Mouse (Mus musculus): ENCODE measurements around the gene Pih1d2. TPM values are rescaled to one million over a fixed set of nuclear protein-coding genes. Genes with fewer than 3 reads are reported as not detected.

Pih1d2 gene
- polyA plus RNA-seq, 1 experiment from 2014 or later, result 2.6 TPM

DNA sequence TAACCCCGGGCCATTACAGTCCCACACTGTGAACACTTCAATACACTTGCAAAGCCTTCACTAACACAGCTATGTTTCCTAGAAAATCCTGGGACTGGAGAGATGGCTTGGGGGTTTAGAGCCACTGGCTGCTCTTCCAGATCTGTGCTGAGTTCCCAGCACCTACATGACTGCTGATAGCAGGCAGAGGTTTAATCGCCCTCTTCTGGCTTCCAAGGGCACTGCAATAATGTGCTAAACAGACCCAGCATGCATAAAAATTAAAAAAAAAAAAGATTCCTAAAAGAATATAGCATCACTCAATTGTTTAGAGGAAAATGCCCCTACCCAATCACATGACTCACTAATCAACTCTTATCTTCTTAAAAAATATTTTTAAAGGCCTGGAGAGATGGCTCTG lies 15.9 kb downstream of the Pih1d2 start:
- H3K4me3 ChIP-seq, result no peak overlapping the region
- H3K4me1 ChIP-seq, result no peaks in the 10 kb centered on the region
- WGBS, result 62% methylated on average over 2 of the region's 2 CpGs
- H3K9ac ChIP-seq, result no peak overlapping the region
- H3K4me2 ChIP-seq, result no peak overlapping the region
- no peak overlapping the region for H3K27ac ChIP-seq
- ATAC-seq (ENCODE audit: insufficient number of reproducible peaks, low FRiP score, low TSS enrichment, low read depth), result no peak
- H3K27me3 ChIP-seq, result no peaks in the 10 kb centered on the region
- H3K36me3 ChIP-seq, result peaks cover 46% of the 10 kb centered on the region
- no peaks in the 10 kb centered on the region for H3K9me3 ChIP-seq

DNA sequence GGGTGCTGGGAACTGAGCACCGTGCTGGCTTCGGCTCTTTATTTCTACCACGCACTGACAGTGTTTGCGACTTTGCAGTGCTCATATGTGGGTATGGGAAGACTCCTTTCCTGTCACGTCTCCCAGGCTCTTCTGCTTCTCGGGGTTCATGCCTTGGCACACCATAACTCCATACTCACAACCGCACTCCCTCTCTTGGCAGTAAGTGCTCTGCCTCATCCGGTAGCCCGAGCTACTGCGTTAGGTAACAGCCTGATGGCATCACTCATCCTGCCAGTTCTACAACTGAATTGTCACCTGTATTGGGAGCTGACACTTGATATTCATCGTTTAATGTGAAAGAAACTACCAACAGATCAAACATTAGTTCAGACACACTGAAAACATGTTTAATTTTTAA lies 17.1 kb downstream of the Pih1d2 start:
- Histone ChIP-seq H3K4me3 (no peak overlapping the region), H3K27ac (no peak overlapping the region), H3K36me3 (peaks cover 57% of the 10 kb centered on the region), H3K4me2 (no peak overlapping the region), H3K9me3 (no peaks in the 10 kb centered on the region), H3K4me1 (no peaks in the 10 kb centered on the region), H3K27me3 (no peaks in the 10 kb centered on the region), H3K9ac (no peak overlapping the region)
- ATAC-seq (ENCODE audit: insufficient number of reproducible peaks, low FRiP score, low TSS enrichment, low read depth), result no peak
- WGBS, result 96% methylated on average over 11 of the region's 11 CpGs

DNA sequence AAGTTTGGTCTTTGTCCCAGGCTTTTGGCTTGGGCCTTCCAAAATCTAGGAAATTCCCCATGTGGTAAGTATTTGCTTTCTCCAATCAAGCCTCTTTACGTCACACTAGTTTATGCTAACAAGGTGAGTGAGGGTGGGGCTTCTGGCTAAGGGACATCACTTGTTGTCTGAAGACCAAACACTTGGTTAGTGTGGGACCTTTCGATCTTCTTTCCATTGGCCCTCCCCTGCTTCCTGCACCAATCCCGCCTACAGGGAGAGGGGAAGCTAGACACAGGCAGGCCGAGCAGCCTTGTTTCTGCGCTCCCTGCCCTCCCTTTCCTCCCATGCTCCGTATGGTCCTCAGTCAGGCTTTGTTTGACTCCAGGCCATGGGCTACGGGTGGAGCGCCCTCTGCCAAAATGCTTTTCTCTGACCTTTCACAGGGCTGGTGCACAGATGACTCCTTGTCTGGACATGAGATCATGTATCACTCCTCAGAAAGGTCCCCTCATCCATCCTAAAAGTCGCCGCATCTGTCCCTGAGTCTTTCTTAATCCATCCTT lies 29.8 kb downstream of the Pih1d2 start:
- Histone ChIP-seq H3K4me3 (no peak overlapping the region), H3K36me3 (peaks cover 91% of the 10 kb centered on the region), H3K9ac (no peak overlapping the region), H3K9me3 (no peaks in the 10 kb centered on the region), H3K27ac (no peak overlapping the region), H3K4me1 (no peaks in the 10 kb centered on the region), H3K4me2 (no peak overlapping the region), H3K27me3 (no peaks in the 10 kb centered on the region)
- no peak for ATAC-seq (ENCODE audit: insufficient number of reproducible peaks, low FRiP score, low TSS enrichment, low read depth)
- WGBS, result 73% methylated on average over 10 of the region's 10 CpGs

DNA sequence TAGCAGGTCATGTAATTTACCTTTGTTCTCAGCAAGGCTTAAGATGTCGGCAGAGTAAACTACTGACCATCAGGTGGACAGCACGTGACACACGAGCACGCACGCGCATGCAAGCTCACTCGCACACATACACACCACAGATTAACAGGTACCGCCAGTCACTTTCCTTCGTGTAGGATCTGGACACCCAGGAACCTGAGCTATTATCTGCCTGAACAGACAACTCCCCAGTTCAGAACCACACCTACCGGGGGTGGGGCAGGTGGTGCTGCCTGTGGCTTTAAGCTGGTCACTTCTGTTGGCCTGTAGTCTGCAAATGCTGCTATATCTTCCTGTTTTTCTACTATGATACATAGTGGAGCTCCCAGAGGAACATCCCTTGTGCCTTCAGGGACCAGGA lies 33.4 kb downstream of the Pih1d2 start:
- Histone ChIP-seq H3K4me3 (no peak overlapping the region), H3K27ac (no peak overlapping the region), H3K9ac (no peak overlapping the region), H3K36me3 (peaks cover 89% of the 10 kb centered on the region), H3K4me2 (no peak overlapping the region), H3K4me1 (no peaks in the 10 kb centered on the region), H3K27me3 (no peaks in the 10 kb centered on the region), H3K9me3 (no peaks in the 10 kb centered on the region)
- WGBS, result 94% methylated on average over 10 of the region's 10 CpGs
- ATAC-seq (ENCODE audit: insufficient number of reproducible peaks, low FRiP score, low TSS enrichment, low read depth), result no peak

DNA sequence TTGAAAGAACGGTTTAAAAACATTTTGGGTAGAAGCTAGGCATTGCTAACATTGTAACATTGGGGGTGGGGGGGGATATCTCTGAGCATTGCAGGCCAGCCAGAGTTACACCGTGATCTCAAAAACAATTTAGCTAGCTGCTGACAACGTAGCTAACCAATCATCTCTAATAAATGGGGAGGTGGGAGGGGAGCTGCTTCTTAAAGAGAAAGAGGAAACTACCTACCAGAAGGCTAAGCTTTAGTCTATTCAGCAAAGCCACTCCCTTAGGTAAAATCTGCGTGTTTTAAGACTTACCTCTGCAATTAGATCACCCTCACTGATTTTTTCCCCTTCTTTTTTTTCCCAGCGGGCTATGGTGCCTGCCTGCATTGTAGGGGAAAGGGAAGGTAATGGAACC lies 41.3 kb downstream of the Pih1d2 start:
- Histone ChIP-seq H3K9ac (peak overlapping the region; percentile 82; the same call in 1 of the 2 replicates), H3K36me3 (peaks cover 36% of the 10 kb centered on the region), H3K27me3 (no peaks in the 10 kb centered on the region), H3K4me2 (peak overlapping the region; percentile 72), H3K4me3 (peak overlapping the region; percentile 93), H3K27ac (0 out of 2 replicates have a peak overlapping the region, but pooled peaks have one; percentile 88), H3K9me3 (no peaks in the 10 kb centered on the region), H3K4me1 (peaks cover 14% of the 10 kb centered on the region)
- no peak for ATAC-seq (ENCODE audit: insufficient number of reproducible peaks, low FRiP score, low TSS enrichment, low read depth)
- 20% methylated on average over 5 of the region's 5 CpGs for WGBS

GRCm38 (mm10) chr9:50658941-50659388 lies 41.8 kb downstream of the Pih1d2 start:
- H3K27ac ChIP-seq, result peak overlapping the region; percentile 88
- peak overlapping the region; percentile 82 for H3K9ac ChIP-seq
- H3K9me3 ChIP-seq, result no peaks in the 10 kb centered on the region
- peaks cover 31% of the 10 kb centered on the region for H3K36me3 ChIP-seq
- H3K27me3 ChIP-seq, result no peaks in the 10 kb centered on the region
- peak overlapping the region; percentile 93 for H3K4me3 ChIP-seq
- peak overlapping the region; percentile 72 for H3K4me2 ChIP-seq
- 0 out of 2 replicates have a peak, but pooled peaks have one; percentile 30 for ATAC-seq (ENCODE audit: insufficient number of reproducible peaks, low FRiP score, low TSS enrichment, low read depth)
- H3K4me1 ChIP-seq, result peaks cover 14% of the 10 kb centered on the region
- WGBS, result under 1% methylated on average over 28 of the region's 28 CpGs

DNA sequence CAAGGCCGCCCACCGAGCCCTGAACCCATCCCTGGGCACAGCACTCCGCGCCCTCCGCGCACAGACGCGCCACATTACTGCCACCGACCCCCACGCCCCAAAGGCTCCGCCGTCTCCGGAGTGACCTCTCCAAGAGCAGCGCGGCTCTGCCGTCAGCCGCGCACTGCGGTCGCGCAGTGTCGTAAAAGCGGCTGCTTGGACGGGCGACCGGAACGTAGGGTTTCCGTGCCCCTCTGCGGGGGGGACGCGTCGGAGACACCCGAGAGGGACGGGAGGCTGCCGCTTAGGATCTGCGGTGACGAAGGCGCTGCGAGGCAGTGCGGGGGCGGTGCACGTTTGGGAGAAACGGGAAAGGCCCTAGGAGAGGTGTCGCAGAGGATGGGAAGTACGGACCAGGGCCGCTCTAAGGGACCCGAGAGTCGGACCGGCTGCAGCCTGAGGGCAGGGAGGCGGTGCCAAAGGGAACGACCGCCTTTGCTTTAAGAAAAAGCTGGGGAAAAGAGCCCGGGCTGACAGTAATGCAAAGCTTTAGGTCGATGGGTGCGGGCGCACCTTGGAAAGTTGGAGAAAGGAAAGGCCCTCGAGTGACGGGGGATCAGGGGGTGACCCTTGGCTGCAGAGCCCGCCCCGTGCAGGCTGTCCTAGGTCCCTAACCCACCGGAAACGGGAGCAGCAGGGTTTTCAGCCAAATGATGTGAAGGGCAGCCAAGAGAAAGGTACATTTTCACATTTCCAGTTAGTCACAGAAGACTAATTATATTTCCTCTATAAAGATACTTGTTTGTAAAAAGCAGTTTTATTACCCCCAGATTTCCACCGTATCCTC lies 42.5 kb downstream of the Pih1d2 start, which contains the start of gene Dlat:
Gene Dlat (minus strand): TSS at position 389 of the 826 bp plus-strand sequence.
- H3K9ac ChIP-seq, result peak within 1 kb of the TSS; percentile 82
- H3K4me3 ChIP-seq, result peak within 1 kb of the TSS; percentile 93
- peaks cover 27% of the 10 kb centered on the region for H3K36me3 ChIP-seq
- H3K9me3 ChIP-seq, result no peaks in the 10 kb centered on the region
- under 1% methylated on average over 63 of the region's 63 CpGs for WGBS
- peak within 1 kb of the TSS; percentile 72 for H3K4me2 ChIP-seq
- H3K27ac ChIP-seq, result peak within 1 kb of the TSS; percentile 88
- peaks cover 14% of the 10 kb centered on the region for H3K4me1 ChIP-seq
- no peaks in the 10 kb centered on the region for H3K27me3 ChIP-seq
- peak; percentile 88 for ATAC-seq (ENCODE audit: insufficient number of reproducible peaks, low FRiP score, low TSS enrichment, low read depth)

DNA sequence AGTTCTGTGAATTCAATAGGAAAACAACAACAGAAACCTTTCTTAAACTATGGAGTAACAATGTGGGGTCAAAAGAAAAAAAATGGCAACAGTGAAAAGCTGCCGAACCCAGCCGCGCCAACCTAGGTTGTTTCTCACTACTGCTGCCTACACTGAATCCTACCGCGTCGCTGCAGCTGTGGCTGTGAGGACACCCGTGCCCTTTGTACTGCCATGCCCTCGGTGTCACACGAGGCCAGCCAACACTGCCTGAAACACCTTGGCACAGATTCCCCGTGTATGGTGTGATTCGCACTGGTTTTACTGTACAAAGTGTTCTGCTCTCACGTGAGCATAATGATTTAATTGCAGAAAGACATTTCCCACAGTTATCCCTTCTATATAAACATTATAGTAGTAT lies 43.3 kb downstream of the Pih1d2 start:
- no peak for ATAC-seq (ENCODE audit: insufficient number of reproducible peaks, low FRiP score, low TSS enrichment, low read depth)
- Histone ChIP-seq H3K9ac (0 out of 2 replicates have a peak overlapping the region, but pooled peaks have one; percentile 82), H3K27me3 (no peaks in the 10 kb centered on the region), H3K27ac (no peak overlapping the region), H3K4me1 (peaks cover 14% of the 10 kb centered on the region), H3K36me3 (peaks cover 22% of the 10 kb centered on the region), H3K4me2 (peak overlapping the region; percentile 72), H3K4me3 (peak overlapping the region; percentile 93), H3K9me3 (no peaks in the 10 kb centered on the region)
- WGBS, result 13% methylated on average over 12 of the region's 12 CpGs

DNA sequence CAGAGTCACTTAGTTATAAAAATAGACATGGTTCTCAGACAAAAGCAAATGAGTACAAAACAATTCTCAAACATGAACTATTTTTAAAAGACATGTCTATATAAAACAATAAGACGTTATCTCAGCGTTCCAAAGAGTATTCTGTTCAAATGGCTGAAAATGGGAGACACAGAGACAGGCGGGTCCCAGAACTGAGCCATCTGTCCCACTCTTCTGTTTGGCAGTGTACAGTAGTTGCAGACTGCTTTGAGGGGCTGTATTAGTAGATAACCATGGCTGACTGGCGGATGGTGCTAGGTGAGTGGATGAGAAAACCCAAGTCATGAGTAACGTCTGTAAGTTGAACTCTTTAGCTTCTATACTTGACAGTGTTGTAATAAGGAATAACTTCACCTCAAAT lies 47.7 kb downstream of the Pih1d2 start:
- Histone ChIP-seq H3K9ac (no peak overlapping the region), H3K36me3 (peaks cover 32% of the 10 kb centered on the region), H3K27ac (no peak overlapping the region), H3K4me1 (peaks cover 4% of the 10 kb centered on the region), H3K27me3 (no peaks in the 10 kb centered on the region), H3K4me3 (no peak overlapping the region), H3K4me2 (no peak overlapping the region), H3K9me3 (no peaks in the 10 kb centered on the region)
- 88% methylated on average over 5 of the region's 5 CpGs for WGBS
- no peak for ATAC-seq (ENCODE audit: insufficient number of reproducible peaks, low FRiP score, low TSS enrichment, low read depth)

DNA sequence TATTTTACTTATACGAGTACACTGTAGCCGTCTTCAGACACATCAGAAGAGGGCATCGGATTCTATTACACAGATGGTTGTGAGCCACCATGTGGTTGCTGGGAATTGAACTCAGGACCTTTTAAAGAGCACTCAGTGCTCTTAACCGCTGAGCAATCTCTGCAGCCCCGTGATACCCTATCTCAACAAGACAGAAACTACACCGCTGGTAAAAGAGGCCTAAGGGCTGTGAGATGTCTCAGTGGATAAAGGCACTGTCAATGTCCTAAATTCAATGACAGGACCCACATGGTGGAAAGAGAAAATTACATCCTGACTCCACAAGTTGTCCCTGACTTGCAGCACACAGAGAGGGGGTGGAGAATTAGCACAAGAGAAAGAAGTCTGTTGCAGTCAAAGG lies 49.3 kb downstream of the Pih1d2 start:
- Histone ChIP-seq H3K9me3 (no peaks in the 10 kb centered on the region), H3K4me1 (no peaks in the 10 kb centered on the region), H3K9ac (no peak overlapping the region), H3K4me2 (no peak overlapping the region), H3K27me3 (no peaks in the 10 kb centered on the region), H3K36me3 (peaks cover 32% of the 10 kb centered on the region), H3K27ac (no peak overlapping the region), H3K4me3 (no peak overlapping the region)
- no peak for ATAC-seq (ENCODE audit: insufficient number of reproducible peaks, low FRiP score, low TSS enrichment, low read depth)
- WGBS, result 88% methylated on average over 6 of the region's 6 CpGs

GRCm38 (mm10) chr9:50667579-50668498 lies 50.7 kb downstream of the Pih1d2 start:
- H3K9me3 ChIP-seq, result no peaks in the 10 kb centered on the region
- no peaks in the 10 kb centered on the region for H3K4me1 ChIP-seq
- no peaks in the 10 kb centered on the region for H3K27me3 ChIP-seq
- no peak overlapping the region for H3K4me2 ChIP-seq
- no peak for ATAC-seq (ENCODE audit: insufficient number of reproducible peaks, low FRiP score, low TSS enrichment, low read depth)
- WGBS, result 86% methylated on average over 8 of the region's 8 CpGs
- H3K36me3 ChIP-seq, result peaks cover 32% of the 10 kb centered on the region
- no peak overlapping the region for H3K4me3 ChIP-seq
- H3K9ac ChIP-seq, result no peak overlapping the region
- no peak overlapping the region for H3K27ac ChIP-seq
